Mouse (Mus musculus) heart, postnatal 0 days (tissue): ENCODE measurements around the gene Raet1d. TPM values are rescaled to one million over a fixed set of nuclear protein-coding genes. Genes with fewer than 3 reads are reported as not detected.
A peak's percentile ranks its signal among the peaks of the same experiment; 100 is the strongest.
"Not testable (repeated sequence)": the region's sequence is repeated elsewhere in the genome, so short reads cannot be mapped to it uniquely, and the experiment has no call there.

Source experiments
- ATAC-seq: fragments of 200-750 bp; cut with Nextera tagmentation; 2 replicates; pipeline ENCODE4 v1.8.0; 2017; ENCODE audit warnings: low read depth, moderate number of reproducible peaks, moderate library complexity; ENCODE audit not compliant: insufficient read depth
- DNase-seq: peaks from one replicate; pipeline ENCODE4 v3.0.0-alpha.2; 2016; ENCODE audit warnings: low spot score
- H3K27ac ChIP-seq: fragments of 300-500 bp; sonication (generic); 2 replicates; pipeline ENCODE4 v1.5.1; 2014; ENCODE audit warnings: low read depth, mild to moderate bottlenecking
- H3K27me3 ChIP-seq: fragments of 300-500 bp; sonication (generic); 2 replicates; pipeline ENCODE4 v1.6.1; 2014; ENCODE audit warnings: low read length, mixed read lengths; ENCODE audit not compliant: control insufficient read depth, insufficient read depth
- H3K36me3 ChIP-seq: fragments of 300-500 bp; sonication (generic); replicated peaks from 2 replicates; pipeline ENCODE4 v1.6.1; 2014; ENCODE audit warnings: low read length, mixed read lengths; ENCODE audit not compliant: control insufficient read depth, insufficient read depth
- H3K4me1 ChIP-seq: fragments of 300-500 bp; sonication (generic); 2 replicates; pipeline ENCODE4 v1.6.1; 2014; ENCODE audit warnings: antibody characterized with exemption; ENCODE audit not compliant: control insufficient read depth, insufficient read depth
- H3K4me2 ChIP-seq: fragments of 300-500 bp; sonication (generic); 2 replicates; pipeline ENCODE4 v1.6.1; 2014; ENCODE audit warnings: low read depth, mild to moderate bottlenecking, low read length, moderate library complexity
- H3K4me3 ChIP-seq: fragments of 300-500 bp; sonication (generic); 2 replicates; pipeline ENCODE4 v1.5.1; 2014; ENCODE audit warnings: low read depth, low read length
- H3K9ac ChIP-seq: fragments of 300-500 bp; sonication (generic); replicated peaks from 2 replicates; pipeline ENCODE4 v1.6.1; 2014; ENCODE audit warnings: low read depth, low read length, mixed read lengths
- H3K9me3 ChIP-seq: fragments of 300-500 bp; sonication (generic); replicated peaks from 2 replicates; pipeline ENCODE4 v1.6.1; 2016; ENCODE audit warnings: low read length; ENCODE audit not compliant: control insufficient read depth
- CTCF ChIP-seq: IDR thresholded peaks from 2 replicates; pipeline ENCODE4 v1.5.1; 2016; ENCODE audit warnings: antibody characterized with exemption, control low read depth, low read depth
- EP300 ChIP-seq: IDR thresholded peaks from 2 replicates; pipeline ENCODE4 v1.6.1; 2016; ENCODE audit warnings: antibody characterized with exemption, low read depth
- WGBS: fragments of 180-500 bp; shearing (Covaris S2); extraction: QIAGEN DNeasy Blood & Tissue Kit; methylation state at CpG from one replicate; pipeline ENCODE4 v1.1.7; 2014; 5-methylcytosine and 5-hydroxymethylcytosine counted together
- polyA plus RNA-seq: library from polyadenylated mRNA; unstranded; fragments of >200 nt; fragmentation: Nextera tagmentation; extraction: Ambion mirVana; gene quantifications from 2 replicates; pipeline ENCODE4 v1.2.1, GENCODE M21; 2015
- total RNA-seq: library from RNA; depleted of rRNA; stranded (reverse); fragments of >200 nt; gene quantifications from 2 replicates; pipeline ENCODE4 v1.2.3, GENCODE M21; 2014; ENCODE audit warnings: low replicate concordance; rRNA removed

Gene Raet1d
- total RNA-seq (4.3 TPM in 1 of 2 replicates, not detected in the other), polyA plus RNA-seq (2.0 and 2.5 TPM in 2 replicates)

DNA sequence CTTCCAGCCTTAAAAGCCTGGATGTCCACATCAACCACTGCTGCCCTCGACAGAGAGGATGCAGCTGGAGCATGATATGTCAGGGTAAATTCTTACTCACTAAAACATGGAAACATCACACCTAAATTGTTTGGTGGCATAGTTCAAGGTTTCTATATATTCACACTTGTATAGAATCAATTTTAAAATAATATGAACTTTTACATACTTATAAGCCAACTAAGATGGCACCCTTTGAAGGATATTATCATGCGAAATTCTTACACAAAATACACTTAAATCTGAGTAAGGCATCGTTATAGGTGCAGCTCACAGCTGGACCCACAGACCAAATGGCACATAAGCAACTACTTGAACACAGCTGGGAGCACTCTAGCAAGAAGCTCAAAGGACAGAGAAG lies at the start of gene Raet1d:
Gene Raet1d, plus strand, starts transcription at position 301 of the 400 bp plus-strand sequence.
- not testable (repeated sequence) for H3K36me3 ChIP-seq, H3K9me3 ChIP-seq, DNase-seq, H3K4me1 ChIP-seq, H3K27me3 ChIP-seq, H3K4me2 ChIP-seq, H3K4me3 ChIP-seq, H3K9ac ChIP-seq, ATAC-seq, H3K27ac ChIP-seq
- 72% methylated on average over 3 of the region's 3 CpGs for whole genome bisulfite sequencing

DNA sequence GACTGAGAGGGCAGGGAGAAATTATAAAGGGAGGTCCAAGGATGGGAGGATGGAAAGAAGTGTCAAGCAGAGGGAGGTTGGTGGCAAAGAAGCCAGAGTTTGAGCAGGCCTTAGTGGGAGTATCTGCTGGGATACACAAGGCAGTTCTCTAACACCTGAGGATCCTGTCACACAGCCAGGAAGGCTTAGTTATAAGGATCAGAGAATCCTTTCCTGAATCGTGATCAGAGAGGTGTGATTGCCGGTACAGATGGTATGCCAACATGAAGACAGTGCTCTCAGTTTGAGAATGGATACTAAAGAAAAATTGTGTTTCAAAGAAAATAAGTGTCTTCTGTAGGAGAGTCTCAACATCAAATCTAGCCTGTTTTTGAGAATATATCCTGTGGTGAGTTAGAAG lies 37.5 kb upstream of the Raet1d start:
- Histone ChIP-seq H3K27ac (no peak overlapping the region), H3K4me3 (no peak overlapping the region), H3K9ac (no peak overlapping the region), H3K9me3 (no peaks in the 10 kb centered on the region), H3K4me1 (no peaks in the 10 kb centered on the region), H3K4me2 (no peak overlapping the region), H3K27me3 (no peaks in the 10 kb centered on the region), H3K36me3 (no peaks in the 10 kb centered on the region)
- no peak for DNase-seq
- no peak for TF ChIP-seq EP300
- TF ChIP-seq CTCF: no peak
- 87% methylated on average over 2 of the region's 2 CpGs for WGBS
- no peak for ATAC-seq

DNA sequence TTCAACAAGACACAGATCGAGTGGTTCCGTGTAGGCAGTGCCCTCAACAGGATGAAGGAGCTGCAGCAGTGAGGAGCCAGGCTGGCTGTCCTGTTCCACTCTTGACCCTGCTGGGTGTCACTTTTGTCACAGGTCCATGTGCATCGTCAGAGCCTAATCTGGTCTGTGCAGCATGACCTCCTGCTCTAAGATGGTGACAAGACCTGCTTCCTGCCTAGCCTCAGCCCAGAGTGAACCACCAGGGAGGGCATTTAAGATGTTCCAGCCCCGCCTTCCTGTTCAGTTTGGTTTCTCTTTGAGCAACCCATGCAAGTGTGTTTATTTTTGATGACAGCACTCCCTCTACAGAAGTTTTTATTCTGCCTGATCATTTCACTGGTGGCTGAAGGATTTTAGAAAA lies 14.6 kb upstream of the Raet1d start:
- H3K9me3 ChIP-seq, H3K9ac ChIP-seq, H3K4me1 ChIP-seq, H3K4me3 ChIP-seq, H3K4me2 ChIP-seq, DNase-seq, ATAC-seq, H3K36me3 ChIP-seq, H3K27ac ChIP-seq, H3K27me3 ChIP-seq: not testable (repeated sequence)
- 50% methylated on average over 4 of the region's 4 CpGs for WGBS

GRCm38 (mm10) chr10:22353548-22354195 lies 6.7 kb upstream of the Raet1d start:
- not testable (repeated sequence) for H3K4me2 ChIP-seq, H3K27me3 ChIP-seq, DNase-seq, ATAC-seq, H3K36me3 ChIP-seq, H3K9me3 ChIP-seq, H3K4me3 ChIP-seq, H3K27ac ChIP-seq, H3K4me1 ChIP-seq, H3K9ac ChIP-seq
- WGBS: 66% methylated on average over 6 of the region's 6 CpGs

GRCm38 (mm10) chr10:22354196-22354574 lies 6.2 kb upstream of the Raet1d start:
- not testable (repeated sequence) for H3K27ac ChIP-seq, H3K9ac ChIP-seq, H3K9me3 ChIP-seq, H3K4me1 ChIP-seq, H3K4me2 ChIP-seq, ATAC-seq, H3K36me3 ChIP-seq, H3K27me3 ChIP-seq, H3K4me3 ChIP-seq, DNase-seq
- 58% methylated on average over 2 of the region's 2 CpGs for WGBS

DNA sequence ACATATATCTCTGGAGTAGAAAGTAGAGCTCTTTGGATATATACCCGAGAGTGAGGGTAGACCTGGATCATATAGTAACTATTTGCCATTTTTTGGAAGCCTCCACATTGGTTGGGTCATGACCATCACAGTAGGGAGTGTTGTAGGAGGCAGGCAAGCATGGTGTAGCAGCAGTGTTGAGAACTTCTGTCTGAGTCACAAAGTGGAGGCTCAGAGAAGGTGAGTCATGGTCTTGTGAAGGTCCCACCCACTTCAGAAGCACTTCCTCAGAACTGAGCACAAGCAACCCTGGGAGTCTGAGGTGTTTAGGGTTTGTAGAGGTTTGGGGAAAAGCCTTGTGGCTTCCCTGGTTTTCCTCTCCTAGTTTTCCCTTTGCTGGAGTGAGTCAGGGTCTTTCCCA lies 3.0 kb upstream of the Raet1d start:
- H3K4me3 ChIP-seq, ATAC-seq, H3K4me1 ChIP-seq, DNase-seq, H3K9ac ChIP-seq, H3K36me3 ChIP-seq, H3K27ac ChIP-seq, H3K27me3 ChIP-seq, H3K4me2 ChIP-seq, H3K9me3 ChIP-seq: not testable (repeated sequence)
- WGBS: 65% methylated on average over 1 of the region's 1 CpGs

- DNase-seq, H3K27me3 ChIP-seq, ATAC-seq, H3K4me3 ChIP-seq, H3K9me3 ChIP-seq, H3K9ac ChIP-seq, H3K4me2 ChIP-seq, H3K36me3 ChIP-seq, H3K4me1 ChIP-seq, H3K27ac ChIP-seq: not testable (repeated sequence)
- 42% methylated on average over 2 of the region's 2 CpGs for WGBS
Measured at GRCm38 (mm10) chr10:22360957-22361356, 605 bp downstream of the Raet1d start.

DNA sequence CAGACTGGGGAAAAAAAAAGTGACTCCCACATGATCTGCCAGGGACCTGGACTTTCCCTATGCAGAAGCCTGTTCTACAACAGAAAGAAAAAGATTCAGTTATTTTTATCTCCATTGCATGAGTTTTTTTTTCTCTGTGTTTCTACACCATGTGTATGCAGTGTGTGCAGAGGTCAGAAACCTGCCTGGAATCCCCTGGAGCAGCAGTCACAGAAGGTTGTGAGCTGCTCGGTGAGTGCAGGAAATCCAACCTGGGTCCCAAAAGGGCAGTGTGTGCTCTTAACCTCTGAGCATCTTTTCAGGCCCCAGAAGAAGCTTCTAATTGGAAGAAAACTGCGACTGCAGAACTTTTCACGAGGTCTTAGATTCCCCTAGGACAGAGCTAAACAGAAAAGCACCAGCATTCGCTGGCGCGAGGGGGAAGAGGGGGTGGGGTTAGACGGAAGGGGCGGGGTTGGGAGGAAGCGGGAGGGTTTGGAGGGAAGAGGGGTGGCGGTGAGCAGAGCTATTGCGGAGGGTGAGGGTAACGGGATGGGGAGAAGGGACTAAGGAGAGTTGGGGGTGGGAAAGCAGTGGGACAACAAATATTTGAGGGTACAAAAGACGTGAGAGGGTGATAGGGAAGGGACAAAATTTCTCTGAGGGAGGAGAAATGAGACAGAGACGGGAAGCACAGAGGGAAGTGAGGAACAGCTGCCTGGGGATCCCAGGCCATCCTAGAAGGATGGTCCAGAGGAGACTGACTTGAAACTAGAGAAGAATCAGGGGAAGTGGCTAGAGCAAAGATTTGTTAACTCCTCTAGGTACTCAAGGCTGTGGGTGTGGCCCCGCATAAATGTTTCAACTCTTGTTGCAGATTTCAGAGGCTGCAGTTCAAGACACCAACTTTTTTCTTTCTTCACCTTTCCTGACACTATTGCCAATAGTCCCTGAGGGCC lies 1.3 kb downstream of the Raet1d start:
- DNase-seq, H3K9me3 ChIP-seq, H3K27me3 ChIP-seq, H3K36me3 ChIP-seq, H3K27ac ChIP-seq, H3K9ac ChIP-seq, H3K4me3 ChIP-seq, H3K4me1 ChIP-seq: not testable (repeated sequence)
- under 1% methylated on average over 9 of the region's 15 CpGs for WGBS
- 0 out of 2 replicates have a peak, but pooled peaks have one; percentile 49 for ATAC-seq
- peak overlapping the region; percentile 42; the same call in 1 of the 2 replicates for H3K4me2 ChIP-seq
